14 mouse cellular contexts compared by ENCODE assay signal in genomic region chr13:104453271-104453974, GRCm38 (mm10).
DNase-seq lines count a peak whose midpoint lies in the region; ATAC-seq and TF ChIP-seq lines count a peak whose summit lies in the region.
"Had no signal": no experiment of that assay in that cellular context is flagged by ENCODE, and none has a peak within 500 bp of the region (broad histone marks: within the 10 kb centered on the region; RNA-seq: fewer than 3 reads in every experiment).

No protein-coding gene starts in this region.

- ATAC-seq in frontal cortex, adult (ENCODE audit: low TSS enrichment) = peak; percentile 67; the same call in 1 of the 2 replicates

- TF ChIP-seq CTCF in layer of hippocampus, adult 2 months (conservative IDR thresholded peaks at IDR 0.05) = no peak
- no peak for TF ChIP-seq CTCF in gastrocnemius, adult 2 months (IDR thresholded peaks at IDR 0.05)

- H3K4me3 ChIP-seq in layer of hippocampus, adult 2 months = no peak overlapping the region
- no peak overlapping the region for H3K4me3 ChIP-seq in gastrocnemius, adult 2 months
- H3K4me3 ChIP-seq: heart, embryonic 13.5 days; limb, embryonic 15.5 days had no signal

- no peak for DNase-seq in frontal cortex, postnatal 10 days (ENCODE audit: low spot score in 2 of 2)
- DNase-seq in right cerebral cortex, postnatal 25 days = peak; percentile 7
- DNase-seq in right cerebral cortex, postnatal 36 days (ENCODE audit: low spot score in 2 of 2) = no peak
- DNase-seq in layer of hippocampus, adult 2 months (ENCODE audit: low spot score in 2 of 2) = peak; percentile 36 to 58
- no peak for DNase-seq in kidney, postnatal 10 days
- DNase-seq in gastrocnemius, adult 2 months = no peak
- DNase-seq: cerebellum, adult 11-12 months; heart, postnatal 4 days; kidney, adult 2 months; kidney, postnatal 25 days; thymus, postnatal 25 days had no signal

- intact Hi-C loops in gastrocnemius, adult 2 months (cut with DNase I) = no loop called here

- H3K27ac ChIP-seq in layer of hippocampus, adult 2 months = peak overlapping the region; percentile 49; the same call in 1 of the 2 replicates
- no peak overlapping the region for H3K27ac ChIP-seq in gastrocnemius, adult 2 months
- H3K27ac ChIP-seq: heart, embryonic 13.5 days; limb, embryonic 15.5 days had no signal

Comparison
In these comparisons a context has a peak if more than half of its experiments do, and no peak if none do; other contexts are left out.
1. DNase-seq: peak in right cerebral cortex, postnatal 25 days (single experiment) and layer of hippocampus, adult 2 months (2 of 2); none in frontal cortex, postnatal 10 days (0 of 2), right cerebral cortex, postnatal 36 days (0 of 2), kidney, postnatal 10 days (single experiment) and gastrocnemius, adult 2 months (single experiment).